Mouse (Mus musculus): ENCODE results near the gene Dgkz. TPM values are rescaled to one million over a fixed set of nuclear protein-coding genes. Genes with fewer than 3 reads are reported as not detected.
A peak's percentile ranks its signal among the peaks of the same experiment; 100 is the strongest.

The Dgkz gene
- polyA plus RNA-seq, 1 experiment from 2014 or later = 36.7 TPM

DNA sequence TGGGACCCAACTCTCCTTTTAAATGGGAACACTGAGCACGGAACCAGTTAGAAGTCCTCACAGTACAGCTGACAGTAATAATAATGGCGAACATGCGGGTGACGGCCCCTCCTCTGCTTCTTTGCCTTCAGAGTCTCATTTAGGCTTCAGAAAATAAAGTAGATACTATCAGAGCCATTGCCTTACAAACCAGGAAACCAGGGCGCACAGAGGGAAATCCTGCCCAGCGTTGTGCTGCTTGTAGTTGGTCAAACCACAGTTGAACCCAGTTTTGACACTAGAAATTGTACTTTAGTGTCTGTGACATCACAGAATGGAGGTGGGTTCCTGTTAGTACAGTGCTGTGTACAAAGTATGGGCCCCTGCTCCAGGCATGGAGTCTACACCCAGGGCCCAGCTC lies 38.6 kb upstream of the Dgkz start:
- no peaks in the 10 kb centered on the region for H3K36me3 ChIP-seq (ENCODE audit: control insufficient read depth, insufficient read depth, low read length)

GRCm38 (mm10) chr2:92012768-92013445 lies 37.2 kb upstream of the Dgkz start:
- Histone ChIP-seq H3K4me1 (ENCODE audit: control insufficient read depth, insufficient read depth, low read length) (0 out of 2 replicates have a peak, but pooled peaks cover 5% of the 10 kb centered on the region), H3K4me3 (ENCODE audit: low read depth, low read length) (no peak overlapping the region), H3K9ac (replicated peaks; ENCODE audit: low read depth, low read length) (0 out of 2 replicates have a peak overlapping the region, but pooled peaks have one; percentile 21), H3K27me3 (ENCODE audit: control insufficient read depth, insufficient read depth, low read length) (no peaks in the 10 kb centered on the region), H3K9me3 (ENCODE audit: control insufficient read depth, low read length) (no peaks in the 10 kb centered on the region), H3K4me2 (ENCODE audit: low read depth, low read length) (no peak overlapping the region), H3K27ac (ENCODE audit: low read depth, low read length) (no peak overlapping the region), H3K36me3 (ENCODE audit: control insufficient read depth, insufficient read depth, low read length) (no peaks in the 10 kb centered on the region)
- no peak for ATAC-seq (ENCODE audit: low read depth)
- WGBS = 57% methylated on average over 8 of the region's 8 CpGs

More for the DNA sequence above, 38.6 kb upstream of the Dgkz start:
- Histone ChIP-seq H3K4me2 (ENCODE audit: low read depth, low read length) (no peak overlapping the region), H3K9me3 (ENCODE audit: control insufficient read depth, low read length) (no peaks in the 10 kb centered on the region), H3K4me1 (ENCODE audit: control insufficient read depth, insufficient read depth, low read length) (no peaks in the 10 kb centered on the region), H3K9ac (replicated peaks; ENCODE audit: low read depth, low read length) (no peak overlapping the region), H3K4me3 (ENCODE audit: low read depth, low read length) (no peak overlapping the region), H3K27ac (ENCODE audit: low read depth, low read length) (no peak overlapping the region), H3K27me3 (ENCODE audit: control insufficient read depth, insufficient read depth, low read length) (no peaks in the 10 kb centered on the region)
- no peak for ATAC-seq (ENCODE audit: low read depth)
- WGBS = 84% methylated on average over 6 of the region's 6 CpGs

DNA sequence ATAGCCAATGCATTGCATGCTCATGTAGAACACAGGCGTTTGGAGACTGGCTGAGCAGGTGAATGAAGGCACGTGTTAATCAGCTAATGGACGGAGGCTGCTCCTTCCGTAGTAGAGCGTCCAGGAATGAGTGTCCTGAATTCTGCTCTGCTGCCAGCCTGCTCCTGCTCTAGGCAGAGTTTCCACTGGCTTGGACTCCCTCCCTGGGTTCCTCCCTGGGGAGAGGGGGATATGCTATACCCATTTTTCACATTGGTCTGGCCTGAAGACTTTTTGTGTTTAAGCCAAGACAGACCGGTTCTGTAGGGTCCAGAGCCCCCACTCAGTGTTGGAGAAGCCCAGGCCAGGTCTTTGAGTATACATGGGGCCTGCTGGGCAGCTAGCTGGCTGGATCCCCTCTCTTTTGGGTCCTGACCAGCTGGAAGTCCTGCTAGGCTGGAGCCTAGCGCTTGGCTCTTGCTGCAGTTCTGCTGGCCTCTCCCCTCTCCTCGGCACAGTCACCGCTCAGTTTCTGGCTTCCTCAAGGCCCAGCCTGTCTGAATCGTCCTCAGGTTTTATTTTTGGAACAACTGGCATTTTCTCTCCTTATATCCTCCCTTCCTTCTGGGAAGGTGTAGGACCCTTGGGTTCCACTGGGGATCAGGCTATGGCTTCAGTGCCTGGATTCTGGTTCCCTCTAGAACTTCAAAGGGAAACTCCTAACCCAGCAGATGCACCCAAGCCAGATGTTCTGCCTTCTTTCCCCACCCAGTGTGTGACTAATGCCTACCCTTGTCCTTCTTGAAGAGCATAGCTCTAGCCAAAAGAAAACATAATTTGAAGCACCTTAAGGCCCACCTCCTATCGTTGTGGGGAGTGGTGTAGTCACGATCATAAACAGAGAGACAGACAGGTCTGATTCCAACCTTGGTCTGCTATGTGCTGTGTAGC lies 36.0 kb upstream of the Dgkz start:
- ATAC-seq (ENCODE audit: low read depth) = no peak
- H3K36me3 ChIP-seq (ENCODE audit: control insufficient read depth, insufficient read depth, low read length) = no peaks in the 10 kb centered on the region
- peaks cover 14% of the 10 kb centered on the region for H3K4me1 ChIP-seq (ENCODE audit: control insufficient read depth, insufficient read depth, low read length)
- no peak overlapping the region for H3K4me3 ChIP-seq (ENCODE audit: low read depth, low read length)
- H3K27me3 ChIP-seq (ENCODE audit: control insufficient read depth, insufficient read depth, low read length) = no peaks in the 10 kb centered on the region
- 80% methylated on average over 12 of the region's 12 CpGs for WGBS
- H3K9me3 ChIP-seq (ENCODE audit: control insufficient read depth, low read length) = no peaks in the 10 kb centered on the region
- no peak overlapping the region for H3K4me2 ChIP-seq (ENCODE audit: low read depth, low read length)
- H3K27ac ChIP-seq (ENCODE audit: low read depth, low read length) = no peak overlapping the region
- no peak overlapping the region for H3K9ac ChIP-seq (replicated peaks; ENCODE audit: low read depth, low read length)

DNA sequence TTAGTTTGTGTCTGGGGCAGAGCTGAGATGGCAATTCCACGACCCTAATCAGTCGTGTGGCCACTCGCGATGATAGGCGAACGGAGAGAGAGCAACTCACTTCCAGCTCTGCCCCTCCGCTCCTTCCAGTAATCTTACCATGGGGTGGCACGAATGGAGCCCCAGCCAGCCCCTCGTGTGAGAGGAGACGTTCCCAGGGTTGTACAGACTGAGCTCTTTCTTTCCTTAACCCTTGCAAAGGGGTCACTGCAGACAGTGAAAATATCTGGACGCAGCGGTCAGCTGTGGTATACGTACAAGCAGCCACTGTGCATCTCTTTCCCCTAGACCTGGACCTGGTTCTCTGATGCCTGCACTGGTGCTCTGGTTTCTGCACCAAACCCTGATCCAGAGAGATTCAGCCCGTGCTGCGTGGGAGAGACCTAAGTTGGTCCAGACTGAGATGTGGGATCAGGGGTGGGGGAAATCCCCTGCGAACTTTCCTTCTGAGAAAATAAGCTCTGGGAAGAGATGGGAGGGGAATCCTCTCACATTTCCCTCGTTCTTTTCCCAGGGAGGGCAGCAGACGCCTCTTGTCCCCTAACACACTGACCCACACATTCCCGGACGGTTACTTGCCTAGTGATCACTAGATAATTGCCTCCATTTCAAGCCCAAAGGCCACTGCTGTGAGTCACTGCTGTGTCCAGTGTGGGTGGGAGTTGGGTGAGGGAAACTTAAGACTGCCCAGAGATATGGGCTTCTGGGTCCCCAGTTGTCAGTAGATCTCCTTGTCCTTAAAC lies 33.1 kb upstream of the Dgkz start:
- H3K4me3 ChIP-seq (ENCODE audit: low read depth, low read length) = peak overlapping the region; percentile 49
- no peaks in the 10 kb centered on the region for H3K9me3 ChIP-seq (ENCODE audit: control insufficient read depth, low read length)
- peaks cover 17% of the 10 kb centered on the region for H3K4me1 ChIP-seq (ENCODE audit: control insufficient read depth, insufficient read depth, low read length)
- peak overlapping the region; percentile 66 for H3K9ac ChIP-seq (replicated peaks; ENCODE audit: low read depth, low read length)
- peak overlapping the region; percentile 63 for H3K27ac ChIP-seq (ENCODE audit: low read depth, low read length)
- H3K4me2 ChIP-seq (ENCODE audit: low read depth, low read length) = peak overlapping the region; percentile 89
- no peaks in the 10 kb centered on the region for H3K36me3 ChIP-seq (ENCODE audit: control insufficient read depth, insufficient read depth, low read length)
- no peaks in the 10 kb centered on the region for H3K27me3 ChIP-seq (ENCODE audit: control insufficient read depth, insufficient read depth, low read length)
- ATAC-seq (ENCODE audit: low read depth) = peak; percentile 16; the same call in 1 of the 2 replicates
- WGBS = under 1% methylated on average over 20 of the region's 20 CpGs

DNA sequence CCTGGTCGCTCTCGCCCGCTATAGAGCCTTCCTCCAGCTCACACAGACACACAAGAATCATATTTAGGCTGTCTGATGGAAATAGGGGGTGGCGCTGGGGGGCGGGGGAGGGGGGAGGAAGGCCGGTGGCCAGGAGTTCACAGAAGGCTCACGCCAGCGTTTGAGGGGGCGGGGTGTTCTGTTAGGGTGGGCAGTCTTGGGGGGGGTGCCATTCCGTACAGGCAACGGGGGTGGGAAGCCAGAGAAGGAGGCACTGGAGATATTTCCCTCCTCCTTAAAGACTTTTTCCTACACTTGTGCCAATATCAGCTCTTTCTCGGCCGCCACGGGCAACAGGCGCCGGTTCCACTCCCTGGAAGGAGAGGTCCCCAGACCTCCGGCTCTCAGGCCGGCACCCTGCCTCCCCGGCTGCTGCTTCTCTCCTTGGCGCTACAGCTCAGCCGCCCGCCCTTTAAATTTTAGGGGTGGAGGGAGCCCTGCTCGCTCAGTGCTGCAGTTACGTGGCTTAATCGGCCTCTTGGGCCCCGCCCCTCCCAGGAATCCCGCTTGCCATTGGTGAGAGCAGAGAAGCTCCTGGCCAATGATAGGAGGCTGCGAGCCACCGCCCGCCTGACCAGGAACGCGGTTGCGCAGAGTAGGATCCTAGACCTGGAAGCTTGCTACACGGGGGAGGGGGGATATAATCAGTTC lies 32.4 kb upstream of the Dgkz start:
- WGBS = under 1% methylated on average over 31 of the region's 34 CpGs
- peak overlapping the region; percentile 49 for H3K4me3 ChIP-seq (ENCODE audit: low read depth, low read length)
- H3K4me2 ChIP-seq (ENCODE audit: low read depth, low read length) = peak overlapping the region; percentile 89
- peak; percentile 99 for ATAC-seq (ENCODE audit: low read depth)
- H3K4me1 ChIP-seq (ENCODE audit: control insufficient read depth, insufficient read depth, low read length) = peaks cover 17% of the 10 kb centered on the region
- H3K9ac ChIP-seq (replicated peaks; ENCODE audit: low read depth, low read length) = peak overlapping the region; percentile 66
- peak overlapping the region; percentile 71 for H3K27ac ChIP-seq (ENCODE audit: low read depth, low read length)
- no peaks in the 10 kb centered on the region for H3K9me3 ChIP-seq (ENCODE audit: control insufficient read depth, low read length)
- no peaks in the 10 kb centered on the region for H3K27me3 ChIP-seq (ENCODE audit: control insufficient read depth, insufficient read depth, low read length)
- no peaks in the 10 kb centered on the region for H3K36me3 ChIP-seq (ENCODE audit: control insufficient read depth, insufficient read depth, low read length)

- Histone ChIP-seq H3K27me3 (ENCODE audit: control insufficient read depth, insufficient read depth, low read length) (no peaks in the 10 kb centered on the region), H3K9ac (replicated peaks; ENCODE audit: low read depth, low read length) (peak overlapping the region; percentile 47), H3K27ac (ENCODE audit: low read depth, low read length) (peak overlapping the region; percentile 71), H3K4me3 (ENCODE audit: low read depth, low read length) (peak overlapping the region; percentile 49), H3K4me1 (ENCODE audit: control insufficient read depth, insufficient read depth, low read length) (peaks cover 17% of the 10 kb centered on the region), H3K36me3 (ENCODE audit: control insufficient read depth, insufficient read depth, low read length) (no peaks in the 10 kb centered on the region), H3K9me3 (ENCODE audit: control insufficient read depth, low read length) (no peaks in the 10 kb centered on the region), H3K4me2 (ENCODE audit: low read depth, low read length) (peak overlapping the region; percentile 89)
- 1% methylated on average over 28 of the region's 28 CpGs for WGBS
- 0 out of 2 replicates have a peak, but pooled peaks have one; percentile 18 for ATAC-seq (ENCODE audit: low read depth)
These were observed 31.6 kb upstream of the Dgkz start for GRCm38 (mm10) chr2:92006983-92007921.

GRCm38 (mm10) chr2:92006491-92006890 lies 30.8 kb upstream of the Dgkz start:
- peak overlapping the region; percentile 49; the same call in 1 of the 2 replicates for H3K4me3 ChIP-seq (ENCODE audit: low read depth, low read length)
- peaks cover 17% of the 10 kb centered on the region for H3K4me1 ChIP-seq (ENCODE audit: control insufficient read depth, insufficient read depth, low read length)
- peak overlapping the region; percentile 89 for H3K4me2 ChIP-seq (ENCODE audit: low read depth, low read length)
- no peak overlapping the region for H3K9ac ChIP-seq (replicated peaks; ENCODE audit: low read depth, low read length)
- H3K36me3 ChIP-seq (ENCODE audit: control insufficient read depth, insufficient read depth, low read length) = no peaks in the 10 kb centered on the region
- no peaks in the 10 kb centered on the region for H3K27me3 ChIP-seq (ENCODE audit: control insufficient read depth, insufficient read depth, low read length)
- no peak for ATAC-seq (ENCODE audit: low read depth)
- H3K27ac ChIP-seq (ENCODE audit: low read depth, low read length) = no peak overlapping the region
- WGBS = 35% methylated on average over 6 of the region's 6 CpGs
- H3K9me3 ChIP-seq (ENCODE audit: control insufficient read depth, low read length) = no peaks in the 10 kb centered on the region

Measured in neural tube, embryonic 14.5 days (tissue).